Mouse (Mus musculus): ENCODE results near the gene Clip3.

GRCm38 (mm10) chr7:30324300-30324944, 32.9 kb downstream of the Clip3 start:
- TF ChIP-seq CTCF (IDR thresholded peaks at IDR 0.05) (no peak), EP300 (IDR thresholded peaks at IDR 0.05) (no peak)
